Mouse (Mus musculus): Measurements from ENCODE around the gene Itgb1bp1. TPM values are rescaled to one million over a fixed set of nuclear protein-coding genes. Genes with fewer than 3 reads are reported as not detected.

Itgb1bp1 gene
- 19.8 and 29.5 TPM in 2 replicates for total RNA-seq (2014; fragmentation: Nextera tagmentation)
- total RNA-seq (2017): 42.8 and 43.0 TPM in 2 replicates
- 15.4 and 17.1 TPM in 2 replicates for polyA plus RNA-seq (2012)

DNA sequence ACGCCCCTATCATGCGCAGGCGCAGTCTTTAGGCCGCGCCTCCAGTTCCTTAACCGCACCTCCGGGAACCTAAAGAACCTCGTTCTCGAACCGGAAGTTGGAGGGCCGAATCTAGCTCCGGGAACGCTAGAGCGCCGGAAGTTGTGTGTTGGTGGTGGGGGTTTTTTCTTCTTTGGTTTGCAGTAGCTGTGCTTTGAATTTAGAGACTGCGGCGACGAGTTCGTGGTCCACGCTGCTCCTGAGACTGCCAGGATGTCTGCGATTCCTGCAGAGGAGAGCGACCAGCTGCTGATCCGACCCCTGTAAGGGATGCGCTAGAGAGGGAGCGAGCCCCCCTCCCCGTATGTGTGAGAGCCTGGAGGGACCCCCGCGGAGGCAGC is at the start of gene Itgb1bp1:
Gene Itgb1bp1 (minus strand): TSS at position 42 of the 380 bp plus-strand sequence.
- DNase-seq (ENCODE audit: low spot score) (peak; percentile 8), ATAC-seq (ENCODE audit: extremely low read depth, insufficient number of reproducible peaks, low FRiP score, poor library complexity, severe bottlenecking) (peak; percentile 83)
- Histone ChIP-seq H3K27me3 (ENCODE audit: insufficient read depth, low read length) (no peaks in the 10 kb centered on the region), H3K4me1 (ENCODE audit: insufficient read depth, low read depth, low read length) (peaks cover 40% of the 10 kb centered on the region), H3K9me3 (replicated peaks) (no peaks in the 10 kb centered on the region), H3K4me3 (ENCODE audit: low read depth, low read length) (peak within 1 kb of the TSS; percentile 90), H3K36me3 (replicated peaks) (peaks cover 49% of the 10 kb centered on the region)
- no peak for TF ChIP-seq GATA1 (IDR thresholded peaks at IDR 0.05; ENCODE audit: borderline replicate concordance, low read length)
- TF ChIP-seq POLR2AphosphoS5 (IDR thresholded peaks at IDR 0.05; ENCODE audit: insufficient replicate concordance, low read depth, low read length): no peak

DNA sequence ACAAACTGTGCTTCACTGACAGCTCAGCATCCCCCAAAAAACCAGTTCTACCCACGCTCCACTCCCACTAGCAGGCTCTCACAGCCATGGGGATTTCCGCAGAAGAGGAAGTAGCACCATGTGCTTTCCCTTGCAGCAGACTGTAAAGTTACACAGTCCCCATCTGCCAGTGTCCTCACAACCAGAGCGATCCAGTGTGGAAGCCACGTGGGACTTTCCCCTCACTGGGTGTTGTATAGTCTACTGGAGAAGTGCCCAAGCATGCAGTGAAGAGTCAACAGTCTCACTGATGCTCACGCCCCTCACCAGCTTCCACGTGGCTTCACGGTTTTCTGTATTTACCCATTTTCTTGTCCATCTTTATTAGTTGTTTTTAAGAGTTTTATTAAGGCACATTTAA is 49.8 kb upstream of the Itgb1bp1 start:
- Histone ChIP-seq H3K4me1 (ENCODE audit: insufficient read depth, low read depth, low read length) (peaks cover 8% of the 10 kb centered on the region; the same call in 1 of the 2 replicates), H3K9me3 (replicated peaks) (no peaks in the 10 kb centered on the region), H3K4me3 (ENCODE audit: low read depth, low read length) (no peak overlapping the region), H3K36me3 (replicated peaks) (peaks cover 84% of the 10 kb centered on the region), H3K27me3 (ENCODE audit: insufficient read depth, low read length) (no peaks in the 10 kb centered on the region)
- no peak for TF ChIP-seq GATA1 (IDR thresholded peaks at IDR 0.05; ENCODE audit: borderline replicate concordance, low read length)
- no peak for TF ChIP-seq GATA2 (IDR thresholded peaks at IDR 0.05; ENCODE audit: borderline replicate concordance, low read depth, low read length)
- no peak for TF ChIP-seq CTCF (IDR thresholded peaks at IDR 0.05; ENCODE audit: low read depth, low read length)
- TF ChIP-seq POLR2AphosphoS5 (IDR thresholded peaks at IDR 0.05; ENCODE audit: insufficient replicate concordance, low read depth, low read length): no peak
- no peak for TF ChIP-seq TAL1 (conservative IDR thresholded peaks at IDR 0.05; ENCODE audit: low read depth, low read length)
- ATAC-seq (ENCODE audit: extremely low read depth, insufficient number of reproducible peaks, low FRiP score, poor library complexity, severe bottlenecking) (peak; percentile 45; the same call in 1 of the 2 replicates), DNase-seq (ENCODE audit: low spot score) (no peak)

DNA sequence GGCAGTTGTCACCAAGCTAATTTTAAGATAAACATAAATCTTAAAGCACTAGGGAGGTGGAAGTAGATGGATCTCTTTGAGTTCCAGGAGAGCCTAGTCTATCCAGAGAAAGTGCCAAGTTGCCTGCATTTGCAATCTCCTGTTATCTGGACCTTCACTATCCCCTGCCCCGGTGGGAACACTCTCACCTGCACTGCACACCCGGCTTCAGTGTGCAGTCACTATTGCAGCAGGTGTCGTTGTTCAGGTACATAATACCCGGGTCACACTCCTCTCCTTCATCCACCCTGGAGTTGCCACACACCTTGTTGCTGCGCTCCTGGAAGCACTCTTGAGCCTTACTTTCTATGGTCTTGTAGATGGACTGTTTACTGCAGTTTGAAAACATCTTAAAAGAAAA is 47.7 kb upstream of the Itgb1bp1 start:
- ATAC-seq (ENCODE audit: extremely low read depth, insufficient number of reproducible peaks, low FRiP score, poor library complexity, severe bottlenecking): no peak
- no peak for TF ChIP-seq GATA2 (IDR thresholded peaks at IDR 0.05; ENCODE audit: borderline replicate concordance, low read depth, low read length)
- no peak for TF ChIP-seq CTCF (IDR thresholded peaks at IDR 0.05; ENCODE audit: low read depth, low read length)
- TF ChIP-seq GATA1 (IDR thresholded peaks at IDR 0.05; ENCODE audit: borderline replicate concordance, low read length): no peak
- no peak for TF ChIP-seq POLR2AphosphoS5 (IDR thresholded peaks at IDR 0.05; ENCODE audit: insufficient replicate concordance, low read depth, low read length)
- no peak for TF ChIP-seq TAL1 (conservative IDR thresholded peaks at IDR 0.05; ENCODE audit: low read depth, low read length)
- H3K36me3 ChIP-seq (replicated peaks): peaks cover 85% of the 10 kb centered on the region
- DNase-seq (ENCODE audit: low spot score): no peak
- no peaks in the 10 kb centered on the region for H3K27me3 ChIP-seq (ENCODE audit: insufficient read depth, low read length)
- H3K9me3 ChIP-seq (replicated peaks): no peaks in the 10 kb centered on the region
- peaks cover 8% of the 10 kb centered on the region for H3K4me1 ChIP-seq (ENCODE audit: insufficient read depth, low read depth, low read length)
- no peak overlapping the region for H3K4me3 ChIP-seq (ENCODE audit: low read depth, low read length)

DNA sequence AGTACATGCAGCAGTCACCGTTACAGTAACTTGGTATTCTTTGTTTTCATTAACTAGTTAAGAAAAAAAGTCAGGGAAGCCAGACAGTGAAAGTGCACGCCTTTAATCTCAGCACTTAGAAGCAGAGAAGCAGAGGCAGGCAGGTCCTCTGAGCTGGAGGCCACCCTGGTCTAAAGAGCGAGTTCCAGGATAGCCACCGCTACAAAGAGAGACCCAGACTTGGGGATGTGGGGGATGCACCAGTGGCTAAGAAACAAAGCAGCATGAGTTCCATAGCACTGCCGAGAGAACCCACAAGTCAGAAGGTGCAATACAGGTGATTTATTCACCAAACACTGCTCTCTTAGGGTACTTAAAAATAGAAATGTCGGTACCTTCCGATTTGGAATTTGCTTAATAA is 46.9 kb upstream of the Itgb1bp1 start:
- Histone ChIP-seq H3K4me3 (ENCODE audit: low read depth, low read length) (no peak overlapping the region), H3K9me3 (replicated peaks) (no peaks in the 10 kb centered on the region), H3K36me3 (replicated peaks) (peaks cover 87% of the 10 kb centered on the region), H3K4me1 (ENCODE audit: insufficient read depth, low read depth, low read length) (peaks cover 8% of the 10 kb centered on the region), H3K27me3 (ENCODE audit: insufficient read depth, low read length) (no peaks in the 10 kb centered on the region)
- TF ChIP-seq GATA2 (IDR thresholded peaks at IDR 0.05; ENCODE audit: borderline replicate concordance, low read depth, low read length): no peak
- no peak for ATAC-seq (ENCODE audit: extremely low read depth, insufficient number of reproducible peaks, low FRiP score, poor library complexity, severe bottlenecking)
- no peak for DNase-seq (ENCODE audit: low spot score)

DNA sequence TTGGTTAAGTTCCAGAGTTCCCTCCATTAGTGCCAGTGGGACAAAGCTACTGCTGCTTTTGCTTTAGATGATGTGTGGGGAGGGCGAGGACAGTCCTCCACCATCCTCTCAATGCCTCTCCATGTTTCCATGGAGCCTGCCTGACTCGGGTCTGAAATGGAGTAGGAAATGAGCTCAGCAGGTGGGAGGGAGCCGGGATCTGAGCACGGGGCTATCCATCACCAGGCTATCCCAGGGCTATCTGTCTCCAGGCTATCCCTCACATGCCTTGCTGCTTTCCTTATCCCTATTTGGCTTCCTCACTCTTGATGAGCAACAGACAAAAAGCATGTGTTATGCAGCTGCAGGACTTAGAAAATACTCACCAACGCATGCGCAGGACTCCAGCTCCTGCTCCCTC is 45.6 kb upstream of the Itgb1bp1 start:
- peaks cover 93% of the 10 kb centered on the region for H3K36me3 ChIP-seq (replicated peaks)
- TF ChIP-seq TAL1 (conservative IDR thresholded peaks at IDR 0.05; ENCODE audit: low read depth, low read length) (no peak), POLR2AphosphoS5 (IDR thresholded peaks at IDR 0.05; ENCODE audit: insufficient replicate concordance, low read depth, low read length) (no peak), CTCF (IDR thresholded peaks at IDR 0.05; ENCODE audit: low read depth, low read length) (no peak), GATA1 (IDR thresholded peaks at IDR 0.05; ENCODE audit: borderline replicate concordance, low read length) (no peak), GATA2 (IDR thresholded peaks at IDR 0.05; ENCODE audit: borderline replicate concordance, low read depth, low read length) (no peak)
- no peak for ATAC-seq (ENCODE audit: extremely low read depth, insufficient number of reproducible peaks, low FRiP score, poor library complexity, severe bottlenecking)
- H3K9me3 ChIP-seq (replicated peaks): no peaks in the 10 kb centered on the region
- peaks cover 8% of the 10 kb centered on the region for H3K4me1 ChIP-seq (ENCODE audit: insufficient read depth, low read depth, low read length)
- DNase-seq (ENCODE audit: low spot score): no peak
- H3K27me3 ChIP-seq (ENCODE audit: insufficient read depth, low read length): no peaks in the 10 kb centered on the region
- no peak overlapping the region for H3K4me3 ChIP-seq (ENCODE audit: low read depth, low read length)

DNA sequence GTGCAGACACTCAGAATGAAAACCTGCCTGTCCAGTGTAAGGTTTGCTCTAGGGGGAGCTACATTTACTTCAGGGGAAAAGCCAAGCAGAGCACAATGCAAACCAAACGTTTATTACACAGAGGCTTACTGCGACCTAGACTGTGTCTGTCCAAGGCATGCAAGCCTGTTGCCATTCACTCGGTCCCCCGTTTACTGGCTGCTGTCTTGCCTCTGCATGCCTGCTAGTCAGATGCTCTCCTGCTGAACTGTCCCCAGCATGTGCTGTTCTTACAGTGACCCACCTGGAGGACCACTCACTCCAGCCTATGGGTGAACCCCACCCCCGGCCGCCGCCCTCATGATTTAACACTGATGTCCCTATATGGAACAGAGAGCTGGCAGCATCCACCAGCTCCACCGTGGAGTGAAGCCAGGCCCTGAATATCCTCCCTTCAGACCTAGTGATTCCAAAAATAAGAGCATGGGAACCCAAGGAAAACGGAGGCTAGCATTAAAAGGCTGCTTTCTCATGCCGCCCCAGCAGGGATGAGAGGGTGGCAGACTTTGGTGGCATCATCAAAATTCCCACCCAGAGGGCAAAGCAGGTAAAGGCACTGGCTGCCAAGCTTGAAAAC is 45.0 kb upstream of the Itgb1bp1 start:
- Histone ChIP-seq H3K4me1 (ENCODE audit: insufficient read depth, low read depth, low read length) (peaks cover 5% of the 10 kb centered on the region), H3K9me3 (replicated peaks) (no peaks in the 10 kb centered on the region), H3K36me3 (replicated peaks) (peaks cover 92% of the 10 kb centered on the region), H3K4me3 (ENCODE audit: low read depth, low read length) (no peak overlapping the region), H3K27me3 (ENCODE audit: insufficient read depth, low read length) (no peaks in the 10 kb centered on the region)
- no peak for DNase-seq (ENCODE audit: low spot score)
- TF ChIP-seq CTCF (IDR thresholded peaks at IDR 0.05; ENCODE audit: low read depth, low read length): no peak
- TF ChIP-seq TAL1 (conservative IDR thresholded peaks at IDR 0.05; ENCODE audit: low read depth, low read length): no peak
- no peak for TF ChIP-seq POLR2AphosphoS5 (IDR thresholded peaks at IDR 0.05; ENCODE audit: insufficient replicate concordance, low read depth, low read length)
- no peak for TF ChIP-seq GATA1 (IDR thresholded peaks at IDR 0.05; ENCODE audit: borderline replicate concordance, low read length)
- no peak for TF ChIP-seq GATA2 (IDR thresholded peaks at IDR 0.05; ENCODE audit: borderline replicate concordance, low read depth, low read length)
- no peak for ATAC-seq (ENCODE audit: extremely low read depth, insufficient number of reproducible peaks, low FRiP score, poor library complexity, severe bottlenecking)
